Mouse (Mus musculus) ES-Bruce4 (cell line): ENCODE results near the gene Apold1. TPM values are rescaled to one million over a fixed set of nuclear protein-coding genes. Genes with fewer than 3 reads are reported as not detected.

Experiments used
- H3K27ac ChIP-seq: 2 replicates; pipeline ENCODE4 v1.5.1; 2012; ENCODE audit warnings: low read length, inconsistent platforms; ENCODE audit not compliant: insufficient read depth
- H3K27me3 ChIP-seq: 2 replicates; pipeline ENCODE4 v1.6.1; 2012; ENCODE audit warnings: mild to moderate bottlenecking, low read length, inconsistent platforms; ENCODE audit not compliant: control insufficient read depth, poor library complexity, insufficient read depth, severe bottlenecking
- H3K36me3 ChIP-seq: 2 replicates; pipeline ENCODE4 v1.6.1; 2012; ENCODE audit warnings: inconsistent platforms, mild to moderate bottlenecking, low read length, moderate library complexity; ENCODE audit not compliant: control insufficient read depth, poor library complexity, insufficient read depth, severe bottlenecking
- H3K4me1 ChIP-seq: one replicate; pipeline ENCODE4 v1.8.1; 2011; ENCODE audit warnings: low read length; ENCODE audit not compliant: control insufficient read depth, insufficient read depth
- H3K4me3 ChIP-seq: 2 replicates; pipeline ENCODE4 v1.5.1; 2011; ENCODE audit warnings: low read depth, mild to moderate bottlenecking, low read length
- H3K9ac ChIP-seq: 2 replicates; pipeline ENCODE4 v1.6.1; 2012; ENCODE audit warnings: low read depth, mild to moderate bottlenecking, inconsistent platforms; ENCODE audit not compliant: poor library complexity, severe bottlenecking
- H3K9me3 ChIP-seq: replicated peaks from 2 replicates; pipeline ENCODE4 v1.6.1; 2012; ENCODE audit warnings: mild to moderate bottlenecking, low read length, inconsistent platforms; ENCODE audit not compliant: control insufficient read depth, poor library complexity, insufficient read depth, severe bottlenecking
- CTCF ChIP-seq: IDR thresholded peaks from one replicate; pipeline ENCODE4 v1.8.1; 2011; ENCODE audit warnings: low read depth, low read length
- EP300 ChIP-seq: IDR thresholded peaks from 2 replicates; pipeline ENCODE4 v1.6.1; 2011; ENCODE audit warnings: low read depth, low read length; ENCODE audit not compliant: insufficient read depth
- POLR2A ChIP-seq: IDR thresholded peaks from one replicate; pipeline ENCODE4 v1.8.1; 2011; ENCODE audit warnings: low read length; ENCODE audit not compliant: insufficient read depth
- polyA plus RNA-seq: library from polyadenylated mRNA; stranded (reverse); fragments of >200 nt; gene quantifications from 2 replicates; pipeline ENCODE4 v1.2.4, GENCODE M21; 2011; ENCODE audit warnings: low read depth; ENCODE audit not compliant: missing spikeins, insufficient read depth, insufficient read length

Apold1 gene
- polyA plus RNA-seq, 1 experiment = 0.39 TPM

DNA sequence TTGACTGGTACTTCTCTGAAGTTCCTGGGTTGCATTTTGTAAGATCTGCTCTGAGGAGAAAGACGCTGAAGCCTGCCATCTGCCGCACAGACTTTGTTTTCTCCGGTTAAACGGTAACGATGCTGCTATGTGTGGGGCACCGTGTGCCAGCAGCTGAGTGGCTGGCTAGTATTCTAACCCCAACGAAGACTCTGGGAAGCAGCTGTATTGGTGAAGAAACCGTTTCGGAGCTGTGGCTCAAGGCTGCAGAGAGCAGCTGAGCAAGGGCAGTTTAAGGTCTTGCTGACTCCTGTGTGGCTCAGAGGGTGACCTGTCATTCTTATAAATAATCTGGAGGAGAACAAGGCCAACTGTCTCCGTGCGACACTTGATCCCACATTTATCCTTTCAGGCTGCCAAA is 27.5 kb upstream of the Apold1 start:
- no peaks in the 10 kb centered on the region for H3K27me3 ChIP-seq
- no peak overlapping the region for H3K4me3 ChIP-seq
- peaks cover 2% of the 10 kb centered on the region for H3K4me1 ChIP-seq
- TF ChIP-seq EP300 (no peak), POLR2A (no peak), CTCF (no peak)
- H3K9ac ChIP-seq = no peak overlapping the region
- no peak overlapping the region for H3K27ac ChIP-seq
- no peaks in the 10 kb centered on the region for H3K36me3 ChIP-seq
- no peaks in the 10 kb centered on the region for H3K9me3 ChIP-seq

- TF ChIP-seq POLR2A = no peak
- TF ChIP-seq CTCF = no peak
- no peak for TF ChIP-seq EP300
- no peaks in the 10 kb centered on the region for H3K9me3 ChIP-seq
- H3K9ac ChIP-seq = no peak overlapping the region
Observed at GRCm38 (mm10) chr6:134956388-134956787, 25.1 kb upstream of the Apold1 start.

DNA sequence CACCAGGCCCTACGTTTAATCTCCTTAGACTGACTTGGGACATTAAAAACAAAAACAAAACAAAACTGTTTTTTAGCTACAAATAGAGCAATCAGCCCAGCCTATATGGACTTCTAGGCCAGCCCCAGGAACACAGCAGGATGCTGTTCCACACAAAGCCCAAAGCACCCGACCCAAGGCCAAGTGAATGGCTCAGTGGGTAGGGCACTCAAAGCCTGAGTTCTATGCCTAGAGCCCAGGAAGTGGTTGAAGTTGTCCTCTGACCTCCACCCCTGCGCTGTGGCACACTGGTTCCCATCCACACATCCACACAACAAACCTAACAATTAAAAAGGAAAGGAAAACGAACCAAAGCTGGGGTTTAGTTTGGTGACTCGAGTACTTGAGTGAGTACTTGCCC is 20.2 kb upstream of the Apold1 start:
- peaks cover 4% of the 10 kb centered on the region for H3K4me1 ChIP-seq
- H3K27ac ChIP-seq = peak overlapping the region; percentile 79
- H3K9me3 ChIP-seq = peaks cover 3% of the 10 kb centered on the region; the same call in 1 of the 2 replicates
- H3K4me3 ChIP-seq = no peak overlapping the region
- no peak overlapping the region for H3K9ac ChIP-seq
- no peaks in the 10 kb centered on the region for H3K27me3 ChIP-seq
- H3K36me3 ChIP-seq = no peaks in the 10 kb centered on the region
- TF ChIP-seq CTCF (no peak), EP300 (peak; percentile 97)

More at GRCm38 (mm10) chr6:134956388-134956787, 25.1 kb upstream of the Apold1 start:
- Histone ChIP-seq H3K4me3 (no peak overlapping the region), H3K27ac (no peak overlapping the region), H3K36me3 (no peaks in the 10 kb centered on the region), H3K27me3 (no peaks in the 10 kb centered on the region), H3K4me1 (peaks cover 3% of the 10 kb centered on the region)

DNA sequence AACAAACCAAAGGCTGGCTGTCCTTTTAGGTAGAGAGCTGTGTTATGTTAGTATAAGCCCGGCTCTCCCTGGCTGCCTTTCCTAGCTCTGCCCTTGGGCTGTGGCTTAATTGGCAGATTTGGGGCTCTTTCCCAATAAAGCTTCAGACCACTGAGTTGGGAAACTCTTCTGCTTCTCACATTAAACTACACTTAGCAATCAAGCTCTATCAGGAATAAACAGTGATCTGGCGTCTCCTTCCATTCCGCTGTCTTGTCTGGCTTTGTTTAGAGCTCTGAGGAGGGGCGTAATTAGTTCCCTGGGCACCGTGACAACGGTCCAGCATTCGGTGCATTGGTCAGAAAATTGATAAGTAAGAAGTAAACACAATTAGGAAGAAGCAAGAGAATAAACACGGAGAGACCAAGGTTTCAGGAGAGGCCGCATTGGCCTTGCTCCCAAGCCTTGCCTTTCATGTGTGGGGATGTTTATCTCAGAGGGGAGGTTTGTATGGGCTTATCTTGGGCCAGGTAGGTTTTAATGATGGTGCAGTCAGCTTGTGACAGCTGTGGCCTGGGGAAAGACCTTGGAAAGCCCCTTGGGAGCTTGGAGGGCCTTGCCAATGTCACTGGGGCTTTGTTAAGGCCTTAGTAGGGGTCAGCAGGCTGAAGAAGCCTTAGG is 19.5 kb upstream of the Apold1 start:
- H3K27me3 ChIP-seq = no peaks in the 10 kb centered on the region
- TF ChIP-seq POLR2A (no peak), EP300 (0 out of 2 replicates have a peak, but pooled peaks have one; percentile 33)
- no peak overlapping the region for H3K9ac ChIP-seq
- no peaks in the 10 kb centered on the region for H3K36me3 ChIP-seq
- no peak overlapping the region for H3K4me3 ChIP-seq
- peaks cover 4% of the 10 kb centered on the region for H3K4me1 ChIP-seq
- peaks cover 3% of the 10 kb centered on the region; the same call in 1 of the 2 replicates for H3K9me3 ChIP-seq
- peak overlapping the region; percentile 79 for H3K27ac ChIP-seq

DNA sequence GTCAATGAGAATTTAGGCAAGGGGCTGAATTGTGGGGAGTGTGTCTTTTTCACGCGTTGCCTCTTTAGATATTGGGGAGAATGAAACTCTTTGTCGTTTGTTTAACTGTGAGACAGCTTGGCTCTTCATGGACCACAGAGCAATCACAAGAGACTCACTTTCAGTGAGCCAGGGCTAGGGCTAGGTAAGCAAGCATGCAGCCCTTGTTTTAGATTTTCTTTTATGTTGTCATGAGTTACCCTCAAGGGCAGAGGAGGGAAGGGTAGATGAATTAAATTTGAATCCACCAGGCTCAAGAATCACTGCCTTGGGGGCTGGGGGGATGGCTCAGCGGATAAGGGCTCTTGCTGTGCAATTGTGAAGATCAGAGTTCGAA is 19.0 kb upstream of the Apold1 start:
- no peak overlapping the region for H3K4me3 ChIP-seq
- peaks cover 4% of the 10 kb centered on the region for H3K4me1 ChIP-seq
- H3K36me3 ChIP-seq = no peaks in the 10 kb centered on the region
- H3K9ac ChIP-seq = no peak overlapping the region
- TF ChIP-seq EP300 = 0 out of 2 replicates have a peak, but pooled peaks have one; percentile 2
- no peak for TF ChIP-seq POLR2A
- peak overlapping the region; percentile 79; the same call in 1 of the 2 replicates for H3K27ac ChIP-seq
- peaks cover 3% of the 10 kb centered on the region; the same call in 1 of the 2 replicates for H3K9me3 ChIP-seq
- no peaks in the 10 kb centered on the region for H3K27me3 ChIP-seq

DNA sequence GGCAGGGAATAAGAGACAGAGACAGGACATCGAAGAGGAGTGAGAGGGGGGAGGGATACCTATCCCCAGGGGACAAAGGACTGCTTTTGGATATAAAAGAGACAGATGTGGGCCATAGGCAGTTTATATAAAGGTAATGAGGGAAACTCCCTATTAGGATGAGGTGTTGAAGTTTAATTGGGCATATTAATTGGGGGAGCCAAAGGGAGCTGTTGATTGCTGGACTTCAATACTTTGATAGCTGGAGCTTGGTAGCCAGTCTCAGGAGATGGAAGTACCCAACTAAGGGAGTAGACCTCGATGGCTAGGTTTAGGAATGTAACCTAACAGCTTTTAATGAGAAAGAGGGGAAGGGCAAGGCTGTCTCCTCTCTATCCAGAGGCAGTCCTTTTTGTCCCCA is 17.6 kb upstream of the Apold1 start:
- Histone ChIP-seq H3K36me3 (no peaks in the 10 kb centered on the region), H3K27me3 (no peaks in the 10 kb centered on the region), H3K9ac (no peak overlapping the region), H3K4me1 (peaks cover 4% of the 10 kb centered on the region), H3K27ac (no peak overlapping the region), H3K9me3 (peaks cover 3% of the 10 kb centered on the region; the same call in 1 of the 2 replicates), H3K4me3 (no peak overlapping the region)
- TF ChIP-seq CTCF (no peak), EP300 (no peak), POLR2A (no peak)
